Mouse (Mus musculus) MEL (cell line): ENCODE measurements around the gene Gpatch2.

Source experiments
- CTCF ChIP-seq, 3 experiments: IDR thresholded peaks in 2 of 3; conservative IDR thresholded peaks in 1 of 3; 2 replicates each; pipeline ENCODE4 v1.5.1; 2011 to 2012; ENCODE audit warnings: low read length in 3 of 3, low read depth in 2 of 3, mild to moderate bottlenecking in 2 of 3, improper control_type of control experiment in 1 of 3, inconsistent platforms in 1 of 3, mixed read lengths in 1 of 3, moderate library complexity in 1 of 3; ENCODE audit not compliant: control insufficient read depth in 1 of 3, insufficient read depth in 1 of 3, poor library complexity in 1 of 3, severe bottlenecking in 1 of 3
- EP300 ChIP-seq, 2 experiments: IDR thresholded peaks; 2 replicates each; pipeline ENCODE4 v1.6.1; 2011; ENCODE audit warnings: improper control_type of control experiment in 2 of 2, low read length in 2 of 2, low read depth in 1 of 2, mild to moderate bottlenecking in 1 of 2
- MAX ChIP-seq: IDR thresholded peaks from 2 replicates; pipeline ENCODE4 v1.6.1; 2011; ENCODE audit warnings: low read length, improper control_type of control experiment
- MYC ChIP-seq: IDR thresholded peaks from 2 replicates; pipeline ENCODE4 v1.6.1; 2011; ENCODE audit warnings: low read depth, mild to moderate bottlenecking, low read length, improper control_type of control experiment, moderate library complexity
- POLR2AphosphoS2 ChIP-seq: IDR thresholded peaks from 2 replicates; pipeline ENCODE4 v1.6.1; 2011; ENCODE audit warnings: low read length, improper control_type of control experiment
- UBTF ChIP-seq: IDR thresholded peaks from 2 replicates; pipeline ENCODE4 v1.6.1; 2012; ENCODE audit warnings: low read depth, mild to moderate bottlenecking, inconsistent platforms, low read length, improper control_type of control experiment, moderate library complexity, borderline replicate concordance; ENCODE audit not compliant: insufficient read depth
- ZKSCAN1 ChIP-seq: IDR thresholded peaks from 2 replicates; pipeline ENCODE4 v1.6.1; 2012; ENCODE audit warnings: low read depth, mild to moderate bottlenecking, inconsistent platforms, low read length, improper control_type of control experiment, moderate library complexity

- TF ChIP-seq CTCF (IDR thresholded peaks at IDR 0.05 in 2 of 3, conservative IDR thresholded peaks at IDR 0.05 in 1 of 3; ENCODE audit: control insufficient read depth in 1 of 3, insufficient read depth in 1 of 3, low read depth in 2 of 3, low read length in 3 of 3, poor library complexity in 1 of 3, severe bottlenecking in 1 of 3) (no peak), MYC (no peak), MAX (no peak), ZKSCAN1 (no peak), UBTF (no peak), EP300 (IDR thresholded peaks at IDR 0.05; ENCODE audit: low read depth in 1 of 2, low read length in 2 of 2) (no peak), POLR2AphosphoS2 (no peak)
These were observed 13.3 kb downstream of the Gpatch2 start for GRCm38 (mm10) chr1:187228414-187229146.
